Comparison of ENCODE assay signal across 8 mouse cellular contexts in the genomic region with DNA sequence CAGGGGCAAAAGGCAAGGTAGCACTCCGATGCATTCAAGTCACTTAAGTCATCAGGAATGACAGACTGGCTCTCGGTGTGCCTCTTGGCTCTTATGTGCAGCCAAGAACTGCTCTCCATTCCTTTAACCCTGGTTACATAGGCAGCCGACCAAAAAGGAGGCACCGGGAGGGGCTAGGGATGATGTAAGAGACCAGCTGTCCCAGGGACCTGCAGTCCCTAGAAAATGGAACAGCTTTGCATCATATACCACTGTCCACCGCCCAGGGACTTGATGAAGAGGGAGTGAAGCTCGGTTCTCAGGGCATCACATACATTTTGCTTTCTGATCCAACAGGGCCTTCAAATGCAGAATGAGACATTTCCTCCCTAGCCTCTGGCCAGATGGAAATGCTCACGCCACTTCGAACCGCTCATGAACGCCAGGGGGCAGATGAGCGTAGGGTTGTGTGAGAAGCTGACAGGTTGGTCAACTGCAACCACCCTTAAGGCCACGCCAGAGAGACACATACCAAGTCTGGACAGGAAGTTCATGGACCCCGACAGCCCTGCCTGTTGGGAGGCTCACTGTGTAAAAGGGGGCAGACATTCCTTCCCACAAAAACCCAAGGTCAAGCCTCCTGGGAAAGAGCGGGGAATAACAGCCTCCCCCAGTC. TPM values are rescaled to one million over a fixed set of nuclear protein-coding genes. Genes with fewer than 3 reads are reported as not detected.
A peak's percentile ranks its signal among the peaks of the same experiment; 100 is the strongest.
DNase-seq lines count a peak whose midpoint lies in the region; ATAC-seq lines count a peak whose summit lies in the region.

No protein-coding gene starts in this region.

- 31% methylated on average over 14 of the region's 14 CpGs for WGBS in midbrain, embryonic 10.5 days
- WGBS in midbrain, embryonic 16.5 days: 28% methylated on average over 14 of the region's 14 CpGs

- peak overlapping the region; percentile 55; the same call in 1 of the 2 replicates for H3K27ac ChIP-seq in midbrain, embryonic 10.5 days (replicated peaks)
- H3K27ac ChIP-seq in midbrain, embryonic 16.5 days (ENCODE audit: low read length): no peak overlapping the region

- no peak overlapping the region for H3K9ac ChIP-seq in midbrain, embryonic 16.5 days (ENCODE audit: low read depth, low read length)

- H3K36me3 ChIP-seq in midbrain, embryonic 10.5 days: no peaks in the 10 kb centered on the region
- peaks cover 17% of the 10 kb centered on the region for H3K36me3 ChIP-seq in midbrain, embryonic 16.5 days (ENCODE audit: control insufficient read depth, insufficient read depth, low read length)

- ATAC-seq in midbrain, embryonic 16.5 days: no peak
- peak; percentile 78 for ATAC-seq in monocyte, adult 5-6 weeks (replicated peaks; ENCODE audit: insufficient number of reproducible peaks, low FRiP score, low TSS enrichment, poor library complexity, severe bottlenecking)

- peaks cover 31% of the 10 kb centered on the region for H3K4me1 ChIP-seq in midbrain, embryonic 10.5 days
- peaks cover 2% of the 10 kb centered on the region; the same call in 1 of the 2 replicates for H3K4me1 ChIP-seq in midbrain, embryonic 16.5 days (ENCODE audit: control insufficient read depth, insufficient read depth, low read length)

- DNase-seq in midbrain, embryonic 10.5 days (ENCODE audit: low spot score): peak; percentile 75
- peak; percentile 80 for DNase-seq in embryo, embryonic 9.5 days (ENCODE audit: extremely low spot score)
- DNase-seq in heart, adult 8-10 months (ENCODE audit: low spot score): peak; percentile 89
- peak; percentile 87 for DNase-seq in kidney, adult 9 months
- peak; percentile 73 for DNase-seq in liver
- peak; percentile 57 to 79 for DNase-seq in spleen, postnatal 4 days (ENCODE audit: low spot score in 2 of 2)

- peaks cover 43% of the 10 kb centered on the region for H3K27me3 ChIP-seq in midbrain, embryonic 10.5 days (ENCODE audit: low read depth, poor library complexity, severe bottlenecking)
- H3K27me3 ChIP-seq in midbrain, embryonic 16.5 days (ENCODE audit: control insufficient read depth, insufficient read depth, low read depth, low read length): no peaks in the 10 kb centered on the region; the same call in 1 of the 2 replicates

- no peak overlapping the region for H3K4me2 ChIP-seq in midbrain, embryonic 16.5 days (ENCODE audit: low read length)

- H3K4me3 ChIP-seq in midbrain, embryonic 10.5 days: no peak overlapping the region
- H3K4me3 ChIP-seq in midbrain, embryonic 16.5 days (ENCODE audit: low read depth, low read length): no peak overlapping the region

- H3K9me3 ChIP-seq in midbrain, embryonic 10.5 days (replicated peaks): no peaks in the 10 kb centered on the region
- no peaks in the 10 kb centered on the region for H3K9me3 ChIP-seq in midbrain, embryonic 16.5 days (replicated peaks; ENCODE audit: control insufficient read depth, low read length, poor library complexity, severe bottlenecking)

RNA-seq across cellular contexts. Expression of a gene that starts 25.8 kb away (rescaled TPM):
- polyA plus RNA-seq in midbrain, embryonic 10.5 days (2016; fragmentation: Nextera tagmentation; extraction: Ambion mirVana): 2.1 and 2.2 TPM in 2 replicates
- polyA plus RNA-seq in midbrain, embryonic 16.5 days (2015; fragmentation: Nextera tagmentation; extraction: Ambion mirVana): 0.57 and 0.82 TPM in 2 replicates
- 1 to 10 TPM; 4.1 to 8.0 (median 7.2) TPM for total RNA-seq in heart, adult 8-10 months (2022)
- 0.10 to 2.3 TPM in 2 of 3 replicates, not detected in the other for total RNA-seq in monocyte, adult 5-6 weeks (2017)

RNA-seq across cellular contexts. Expression of a gene that starts 38.4 kb away (rescaled TPM):
- polyA plus RNA-seq in midbrain, embryonic 10.5 days (2016; fragmentation: Nextera tagmentation; extraction: Ambion mirVana): 1.8 and 2.7 TPM in 2 replicates
- polyA plus RNA-seq in midbrain, embryonic 16.5 days (2015; fragmentation: Nextera tagmentation; extraction: Ambion mirVana): 11.8 and 14.1 TPM in 2 replicates
- 1 to 10 TPM; 2.8 to 3.7 (median 3.1) TPM for total RNA-seq in heart, adult 8-10 months (2022)
- total RNA-seq in monocyte, adult 5-6 weeks (2017): 0.39 to 0.43 TPM in 2 of 3 replicates, not detected in the other
